Comparison of ENCODE assay signal across 8 mouse cellular contexts in the genomic region with DNA sequence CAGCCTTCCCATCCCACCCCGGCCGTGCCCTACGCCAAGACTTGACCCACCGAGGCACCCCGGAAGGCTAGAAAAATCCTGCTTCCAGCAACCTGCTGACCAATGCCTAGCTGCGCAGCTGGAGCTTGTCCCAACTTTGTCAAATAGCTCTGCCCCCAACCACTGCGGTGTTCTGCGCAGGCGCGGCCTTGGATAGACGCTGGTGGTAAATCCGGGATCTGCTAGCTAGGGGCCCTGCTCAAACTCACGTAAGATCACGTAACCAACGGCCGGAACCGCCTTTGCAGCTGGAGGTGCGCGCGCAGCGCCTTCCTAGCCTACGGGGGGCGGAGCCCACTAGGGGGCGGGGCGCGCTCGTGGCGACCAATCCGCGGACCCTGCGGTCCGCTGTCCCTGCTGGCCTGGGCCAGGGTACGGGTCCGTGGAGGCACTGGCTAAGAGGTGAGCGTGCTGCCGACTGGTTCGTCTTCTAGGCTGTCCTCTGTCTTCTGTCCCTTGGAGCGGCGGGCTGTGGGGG. TPM values are rescaled to one million over a fixed set of nuclear protein-coding genes. Genes with fewer than 3 reads are reported as not detected.
DNase-seq lines count a peak whose midpoint lies in the region; ATAC-seq lines count a peak whose summit lies in the region.

Gene Gzf1, plus strand, starts transcription at position 249 of the 517 bp plus-strand sequence.

- peak; percentile 99 for DNase-seq in R1 (ENCODE audit: low read depth, low spot score)
- peak; percentile 99 to 100 for DNase-seq in cerebellum, postnatal 25 days
- DNase-seq in frontal cortex, postnatal 25 days (ENCODE audit: low spot score in 2 of 2), result peak; percentile 97 to 99
- DNase-seq in hindbrain, embryonic 14.5 days (ENCODE audit: low spot score), result peak; percentile 100
- peak; percentile 98 to 99 for DNase-seq in layer of hippocampus, postnatal 36 days
- DNase-seq in lung, postnatal 36 days, result peak; percentile 100
- DNase-seq in retina, postnatal 1 day, result peak; percentile 99
- peak; percentile 97 to 98 for DNase-seq in urinary bladder, adult 18-20 months (ENCODE audit: low spot score in 2 of 2)

- peaks cover 43% of the 10 kb centered on the region for H3K4me1 ChIP-seq in hindbrain, embryonic 14.5 days (replicated peaks; ENCODE audit: control insufficient read depth, insufficient read depth, low read length)

- under 1% methylated on average over 39 of the region's 39 CpGs for WGBS in hindbrain, embryonic 14.5 days

- H3K27me3 ChIP-seq in hindbrain, embryonic 14.5 days (ENCODE audit: control insufficient read depth, insufficient read depth, low read length), result no peaks in the 10 kb centered on the region

- H3K9me3 ChIP-seq in hindbrain, embryonic 14.5 days (ENCODE audit: control insufficient read depth, low read length), result no peaks in the 10 kb centered on the region

- peak within 1 kb of the TSS; percentile 93 for H3K4me2 ChIP-seq in hindbrain, embryonic 14.5 days (replicated peaks)

- ATAC-seq in hindbrain, embryonic 14.5 days (ENCODE audit: low FRiP score), result peak; percentile 94

- peak within 1 kb of the TSS; percentile 70 for H3K4me3 ChIP-seq in hindbrain, embryonic 14.5 days (replicated peaks; ENCODE audit: low read length)

- H3K27ac ChIP-seq in hindbrain, embryonic 14.5 days, result peak within 1 kb of the TSS; percentile 85

- peaks cover 30% of the 10 kb centered on the region for H3K36me3 ChIP-seq in hindbrain, embryonic 14.5 days (replicated peaks; ENCODE audit: control insufficient read depth, insufficient read depth)

- peak within 1 kb of the TSS; percentile 86 for H3K9ac ChIP-seq in hindbrain, embryonic 14.5 days

RNA-seq across cellular contexts. Expression of gene Gzf1, which starts in this region (rescaled TPM):
- 18.5 and 18.6 TPM in 2 replicates for polyA plus RNA-seq in hindbrain, embryonic 14.5 days (2014; fragmentation: Nextera tagmentation; extraction: Ambion mirVana)
- total RNA-seq in layer of hippocampus, postnatal 36 days (2021), result 10 to 100 TPM; 32.5 to 33.2 TPM

Comparison
In these comparisons a context has a peak if more than half of its experiments do, and no peak if none do; other contexts are left out.
1. Peak in every context shown above with its lines: DNase-seq, ATAC-seq, H3K4me3 ChIP-seq and H3K27ac ChIP-seq.